Mouse (Mus musculus) forelimb bud, embryonic 11.5 days (tissue): ENCODE results near the gene Asap3.

Experiments
- DNase-seq: peaks from one replicate; pipeline ENCODE4 v3.0.0-alpha.2; 2012; ENCODE audit warnings: low read depth, low spot score

The Asap3 gene

GRCm38 (mm10) chr4:136180408-136181330, 25.5 kb upstream of the Asap3 start:
- peak; percentile 75 for DNase-seq

DNA sequence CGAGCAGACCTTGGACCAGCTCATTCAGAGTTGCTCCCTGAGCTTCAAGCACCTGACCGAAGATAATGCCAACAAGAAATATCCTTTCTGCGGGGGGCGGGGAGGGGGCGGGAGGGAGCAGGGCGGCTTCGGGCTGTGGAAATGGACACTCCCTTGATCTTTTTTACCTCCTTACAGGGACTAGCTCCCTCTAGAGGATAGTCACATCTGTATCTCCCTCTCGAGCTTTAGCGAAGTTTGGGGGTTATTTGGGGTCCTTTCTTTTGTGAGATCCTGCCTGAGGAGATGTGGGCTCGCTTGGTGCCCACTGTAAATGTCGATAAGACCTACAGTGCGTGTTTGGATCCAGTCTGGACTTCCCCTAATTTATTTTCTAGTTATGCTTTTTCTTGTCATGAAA, 24.8 kb upstream of the Asap3 start:
- no peak for DNase-seq

GRCm38 (mm10) chr4:136185375-136185774, 20.8 kb upstream of the Asap3 start:
- no peak for DNase-seq

- DNase-seq, result no peak
Observed at GRCm38 (mm10) chr4:136186315-136186714, 19.9 kb upstream of the Asap3 start.

DNA sequence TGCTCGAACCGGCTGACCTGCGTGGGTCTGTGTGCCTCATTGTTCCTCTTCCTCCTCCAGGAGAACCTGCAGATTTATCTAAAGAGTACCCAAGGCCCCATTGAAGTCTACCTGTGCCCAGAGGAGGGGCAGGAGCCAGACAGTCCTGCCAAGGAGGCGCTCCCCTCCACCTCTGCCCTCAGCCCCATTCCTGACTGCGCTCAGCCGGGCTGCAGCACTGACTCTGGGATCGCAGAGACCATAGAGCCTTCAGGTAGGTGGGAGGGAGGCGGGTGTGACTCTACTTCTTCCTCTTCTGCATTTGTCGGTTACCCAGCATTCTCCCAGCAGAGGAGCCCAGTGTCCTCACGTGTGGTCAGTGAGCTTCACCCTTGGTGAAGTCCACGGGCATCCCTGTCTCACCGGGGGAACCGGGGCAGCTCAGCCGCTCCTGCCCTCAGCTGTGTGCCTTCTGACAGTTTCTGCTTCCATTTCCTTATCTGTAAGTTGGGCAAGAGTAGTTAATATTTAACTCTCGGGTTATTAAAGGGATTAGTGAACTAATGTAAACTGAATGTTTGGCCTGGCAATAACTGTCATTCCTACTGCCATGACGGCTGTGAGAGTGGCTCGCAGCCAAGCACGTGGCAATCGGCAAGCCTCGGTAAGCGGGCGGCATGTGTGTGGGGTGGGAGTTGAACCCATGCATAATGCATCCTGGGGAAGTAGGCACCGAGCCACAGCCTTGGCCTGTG, 19.3 kb upstream of the Asap3 start:
- DNase-seq, result no peak

DNA sequence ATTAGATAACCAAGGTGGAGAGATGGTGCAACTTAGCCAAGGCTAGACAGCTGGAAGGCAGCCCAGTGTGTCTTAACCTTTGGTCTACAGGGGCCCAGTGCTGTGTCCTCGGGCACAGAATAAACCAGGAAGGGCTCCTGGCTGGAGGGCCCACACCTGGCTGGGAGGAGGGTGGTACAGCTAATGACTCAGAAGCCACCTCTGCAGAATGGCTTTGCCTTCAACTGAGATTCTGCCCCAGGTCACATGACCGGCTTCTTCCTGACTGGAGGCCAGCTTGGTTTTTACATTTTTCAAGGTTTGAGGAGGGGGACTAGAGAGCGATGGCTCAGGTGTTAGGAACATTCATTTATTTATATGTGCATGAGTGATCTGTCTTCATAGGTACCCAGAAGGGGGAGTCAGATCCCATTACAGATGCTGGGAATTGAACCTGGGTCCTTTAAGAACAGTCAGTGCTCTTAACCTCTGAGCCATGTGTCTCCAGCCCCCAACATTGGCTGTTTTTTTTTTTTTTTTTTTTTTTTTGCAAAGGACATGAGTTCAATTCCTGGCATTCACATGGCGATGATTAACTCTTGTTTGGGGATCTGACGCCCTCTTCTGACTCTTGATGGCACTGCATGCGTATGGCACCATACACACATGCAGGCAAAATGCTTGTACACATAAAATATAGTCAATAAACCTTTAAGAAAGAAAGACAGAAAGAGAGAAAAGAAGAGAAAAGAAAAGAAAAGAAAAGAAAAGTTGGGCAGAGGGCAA, 17.0 kb upstream of the Asap3 start:
- DNase-seq, result no peak

GRCm38 (mm10) chr4:136189912-136190311, 16.3 kb upstream of the Asap3 start:
- no peak for DNase-seq

- no peak for DNase-seq
Observed at GRCm38 (mm10) chr4:136193571-136193970, 12.6 kb upstream of the Asap3 start.

GRCm38 (mm10) chr4:136195029-136195428, 11.1 kb upstream of the Asap3 start:
- DNase-seq, result no peak

DNA sequence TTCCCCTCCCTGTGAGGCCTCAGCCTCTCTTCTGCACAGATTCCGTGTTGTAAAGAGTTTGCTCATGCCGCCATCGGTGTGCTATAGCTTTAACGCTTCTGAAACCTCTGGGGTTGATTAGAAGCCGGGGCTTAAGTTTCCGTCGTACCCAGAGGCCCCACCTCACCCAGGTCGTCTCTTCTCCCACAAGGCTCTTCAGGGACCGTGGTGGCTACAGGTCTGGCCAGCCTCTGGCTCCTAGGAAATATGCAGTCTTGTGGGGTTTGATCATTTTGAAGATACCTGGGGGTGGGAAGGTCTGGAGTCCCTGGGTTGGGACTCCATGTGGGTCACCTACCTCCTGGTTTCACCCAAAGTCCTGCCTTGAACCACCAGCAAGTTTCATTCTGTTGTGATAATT, 10.5 kb upstream of the Asap3 start:
- no peak for DNase-seq

- no peak for DNase-seq
Observed at GRCm38 (mm10) chr4:136196201-136196600, 10.0 kb upstream of the Asap3 start.

GRCm38 (mm10) chr4:136198846-136199245, 7.3 kb upstream of the Asap3 start:
- no peak for DNase-seq

- DNase-seq, result peak; percentile 64
Observed at GRCm38 (mm10) chr4:136199562-136200292, 6.4 kb upstream of the Asap3 start.

DNA sequence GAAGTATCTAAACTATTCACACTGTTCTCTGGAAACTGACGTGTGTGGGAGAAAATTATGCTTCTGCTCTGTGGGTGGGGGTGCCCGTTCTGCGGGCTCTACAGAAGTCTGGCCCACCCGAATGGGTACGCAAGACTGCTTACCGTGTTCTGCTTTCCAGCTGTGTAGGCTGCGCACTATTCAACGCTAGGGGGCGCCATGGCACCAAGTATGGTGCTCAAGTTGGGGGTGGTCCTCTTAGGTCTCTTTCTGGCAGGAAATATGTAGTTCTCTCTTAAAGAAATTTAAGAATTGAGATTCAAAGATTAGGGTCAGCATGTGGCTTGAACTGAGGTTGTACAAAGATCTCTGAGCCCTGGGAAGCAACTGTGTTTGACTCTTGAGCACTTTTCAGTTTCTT, 3.7 kb upstream of the Asap3 start:
- DNase-seq, result peak; percentile 86

DNA sequence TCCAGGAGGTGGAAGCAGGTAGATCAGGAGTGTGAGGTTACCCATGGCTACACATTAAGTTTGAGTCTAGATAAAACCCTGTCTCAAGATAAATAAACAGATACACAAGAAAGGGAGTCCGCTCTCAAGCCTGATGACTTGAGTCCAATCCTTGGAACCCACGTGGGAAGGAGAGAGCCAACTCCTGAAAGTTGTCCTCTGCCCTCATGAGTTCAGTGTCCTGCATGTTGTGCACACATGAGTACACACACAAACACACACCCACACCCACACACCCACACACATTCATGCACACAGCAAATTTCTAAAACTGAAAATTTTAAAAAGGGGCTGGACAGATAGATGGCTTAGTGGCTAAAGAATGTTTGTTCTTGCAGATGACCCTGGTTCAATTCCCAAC, 1.4 kb upstream of the Asap3 start:
- DNase-seq, result no peak

- DNase-seq, result no peak
Observed at GRCm38 (mm10) chr4:136206943-136207342, 778 bp downstream of the Asap3 start.

GRCm38 (mm10) chr4:136210931-136211330, 4.8 kb downstream of the Asap3 start:
- no peak for DNase-seq

- no peak for DNase-seq
Observed at GRCm38 (mm10) chr4:136213629-136214028, 7.5 kb downstream of the Asap3 start.

- no peak for DNase-seq
Observed at GRCm38 (mm10) chr4:136214828-136215227, 8.7 kb downstream of the Asap3 start.

DNA sequence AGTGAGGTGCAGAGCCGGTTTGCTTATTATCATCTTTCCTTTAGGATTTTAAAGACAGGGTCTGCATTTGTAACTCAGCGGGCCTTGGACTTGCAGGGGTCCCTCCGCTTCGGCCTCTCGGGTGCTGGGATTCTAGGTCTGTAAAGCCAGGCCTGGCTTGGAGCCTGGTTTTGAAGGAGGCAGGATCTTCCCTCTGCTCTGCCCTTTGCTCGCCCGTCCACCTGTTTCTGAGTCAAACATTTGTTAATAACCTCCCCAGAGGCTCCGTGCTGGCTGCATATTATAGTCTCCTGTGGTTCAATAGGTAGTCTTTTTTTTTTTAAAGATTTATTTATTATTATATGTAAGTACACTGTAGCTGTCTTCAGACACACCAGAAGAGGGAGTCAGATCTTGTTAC, 9.4 kb downstream of the Asap3 start:
- DNase-seq, result no peak

- no peak for DNase-seq
Observed at GRCm38 (mm10) chr4:136217063-136217462, 10.9 kb downstream of the Asap3 start.
